Mouse (Mus musculus) bone marrow macrophage, adult 2 months (primary cell): Measurements from ENCODE around the gene Mrnip.

Source experiments
- CTCF ChIP-seq: IDR thresholded peaks from 2 replicates; pipeline ENCODE4 v1.5.1; 2012; ENCODE audit warnings: low read depth, mild to moderate bottlenecking, low read length, moderate library complexity
- POLR2A ChIP-seq: IDR thresholded peaks from 2 replicates; pipeline ENCODE4 v1.6.1; 2012; ENCODE audit warnings: mild to moderate bottlenecking, low read depth, low read length, borderline replicate concordance

GRCm38 (mm10) chr11:50245269-50245668 lies 71.0 kb downstream of the Mrnip start:
- TF ChIP-seq POLR2A (no peak), CTCF (no peak)
